Mouse (Mus musculus): ENCODE measurements around the gene Arl6ip5. TPM values are rescaled to one million over a fixed set of nuclear protein-coding genes. Genes with fewer than 3 reads are reported as not detected.
"Not testable (repeated sequence)": the region's sequence is repeated elsewhere in the genome, so short reads cannot be mapped to it uniquely, and the experiment has no call there.

Arl6ip5 gene
- polyA plus RNA-seq, 1 experiment: 125 TPM

DNA sequence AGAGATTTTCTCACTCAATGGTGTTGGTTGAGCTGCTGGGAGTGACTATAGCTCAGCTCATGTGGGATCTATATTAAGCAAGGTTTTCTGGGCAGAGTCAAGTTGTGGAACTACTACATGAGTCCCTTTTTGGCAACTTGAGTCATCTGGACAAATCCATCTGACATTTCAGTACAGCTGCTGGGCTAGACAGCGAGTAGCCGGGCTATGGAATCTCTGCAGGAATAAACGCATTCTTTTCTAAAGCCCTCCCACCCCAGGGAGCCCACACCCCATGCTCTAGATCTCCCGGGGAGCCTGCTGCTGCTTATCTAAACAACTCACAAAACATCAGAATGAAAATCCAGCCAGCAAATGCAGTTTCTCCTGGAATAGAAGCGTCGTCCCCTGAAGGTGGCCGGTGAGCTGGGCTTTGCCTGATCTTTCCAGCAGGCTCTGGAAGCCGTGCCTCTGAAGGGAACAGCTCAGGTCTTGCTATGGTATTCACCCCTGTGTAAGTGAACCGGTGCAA, 42.3 kb downstream of the Arl6ip5 start, which contains the start of gene Lmod3:
Lmod3 (minus strand) TSS at position 49 of the 511 bp plus-strand sequence.
- TF ChIP-seq POLR2A (IDR thresholded peaks at IDR 0.05; ENCODE audit: borderline replicate concordance, extremely low read depth, insufficient read depth, insufficient read length, poor library complexity, severe bottlenecking) (no peak), CTCF (IDR thresholded peaks at IDR 0.05; ENCODE audit: borderline replicate concordance, extremely low read depth, insufficient read depth, insufficient read length) (no peak)
- DNase-seq (ENCODE audit: low read depth): no peak

DNA sequence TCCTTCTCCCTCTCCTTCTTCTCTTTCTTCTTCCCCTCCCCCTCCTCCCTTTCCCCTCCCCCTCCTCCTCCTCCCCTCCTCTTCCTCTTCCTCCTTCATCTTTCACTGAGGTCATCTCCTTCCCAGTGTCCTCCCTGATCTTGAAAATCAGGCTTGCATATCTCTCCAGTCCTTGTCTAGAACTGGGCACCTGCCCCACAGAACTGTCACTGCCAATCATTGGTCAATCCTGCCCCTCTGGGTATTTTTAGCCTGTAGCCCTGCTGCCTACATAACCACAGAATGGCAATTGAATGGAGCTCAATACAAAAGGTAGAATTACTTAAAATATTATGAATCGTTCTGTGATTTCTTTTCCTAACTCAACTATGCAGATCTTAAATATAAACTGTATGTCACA, 48.0 kb downstream of the Arl6ip5 start:
- no peak for TF ChIP-seq CTCF (IDR thresholded peaks at IDR 0.05; ENCODE audit: borderline replicate concordance, extremely low read depth, insufficient read depth, insufficient read length)
- no peak for TF ChIP-seq POLR2A (IDR thresholded peaks at IDR 0.05; ENCODE audit: borderline replicate concordance, extremely low read depth, insufficient read depth, insufficient read length, poor library complexity, severe bottlenecking)
- DNase-seq (ENCODE audit: low read depth): no peak

DNA sequence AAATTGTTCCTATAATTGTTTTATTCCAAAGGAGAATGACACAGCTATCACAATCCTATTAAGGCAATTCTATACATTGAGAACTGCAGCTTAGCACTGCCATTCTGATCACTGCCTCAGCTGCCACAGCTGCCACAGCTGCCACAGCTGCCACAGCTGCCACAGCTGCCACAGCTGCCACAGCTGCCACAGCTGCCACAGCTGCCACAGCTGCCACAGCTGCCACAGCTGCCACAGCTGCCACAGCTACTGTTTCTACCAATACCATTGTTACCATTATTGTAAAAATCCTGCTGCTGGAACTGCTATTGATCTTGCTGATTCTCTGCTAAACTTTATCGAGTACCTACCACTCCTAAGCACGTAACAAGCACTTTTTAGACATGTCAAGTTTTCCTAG, 49.4 kb downstream of the Arl6ip5 start:
- DNase-seq (ENCODE audit: low read depth): not testable (repeated sequence)

DNA sequence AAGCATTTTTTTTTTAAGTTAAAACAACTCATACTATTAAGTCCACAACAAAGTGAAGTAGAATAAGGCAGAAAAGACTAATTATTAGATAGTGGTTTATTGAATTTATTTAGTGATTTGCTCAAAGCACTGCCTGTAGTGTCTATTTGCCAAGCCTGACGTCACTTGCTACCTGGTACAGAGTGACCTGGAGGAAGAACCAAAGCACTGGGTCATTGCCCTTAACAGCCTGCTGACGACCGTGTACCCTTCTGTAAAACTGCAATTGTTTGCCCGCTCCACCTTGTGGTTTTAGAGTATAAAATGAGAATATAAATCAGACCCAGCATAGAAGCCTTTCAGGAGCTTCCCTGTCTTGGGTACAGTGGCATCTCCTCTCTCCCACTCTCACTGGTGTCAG, 51.7 kb downstream of the Arl6ip5 start:
- DNase-seq (ENCODE audit: low read depth): no peak
- TF ChIP-seq POLR2A (IDR thresholded peaks at IDR 0.05; ENCODE audit: borderline replicate concordance, extremely low read depth, insufficient read depth, insufficient read length, poor library complexity, severe bottlenecking): no peak

DNA sequence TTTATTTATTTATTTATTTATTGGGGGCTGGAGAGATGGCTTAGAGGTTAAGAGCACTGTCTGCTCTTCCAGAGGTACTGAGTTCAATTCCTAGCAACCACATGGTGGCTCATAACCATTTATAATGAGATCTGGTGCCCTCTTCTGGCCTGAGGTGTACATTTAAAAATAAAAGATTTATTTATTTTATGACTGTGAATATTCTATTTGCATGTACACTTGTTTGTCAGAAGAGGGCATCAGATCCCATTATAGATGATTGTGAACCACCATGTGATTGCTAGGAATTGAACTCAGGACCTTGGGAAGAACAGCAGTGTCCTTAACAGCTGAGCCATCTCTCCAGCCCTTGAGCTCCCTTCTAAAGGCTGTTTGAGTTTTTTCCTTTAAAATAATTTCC, 53.3 kb downstream of the Arl6ip5 start:
- DNase-seq (ENCODE audit: low read depth): not testable (repeated sequence)

DNA sequence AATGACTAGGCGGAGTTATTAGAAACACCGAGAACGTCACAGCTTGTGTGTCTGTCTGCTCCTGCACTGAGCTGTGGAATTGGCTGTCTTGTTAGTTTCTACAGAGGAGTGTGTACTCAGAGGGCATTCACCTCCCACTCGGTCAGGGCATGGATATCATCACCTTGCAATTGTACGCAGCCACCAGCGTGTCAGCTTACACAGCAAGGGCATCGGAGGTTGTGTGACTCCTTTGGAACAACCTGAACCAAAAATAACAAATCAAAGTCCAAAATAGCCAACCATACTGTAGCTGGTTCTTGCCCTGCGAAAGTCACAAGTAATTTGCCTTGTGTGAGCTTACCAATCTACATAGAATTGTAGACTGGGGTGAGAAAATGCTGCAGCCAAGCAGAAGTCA, 54.8 kb downstream of the Arl6ip5 start:
- DNase-seq (ENCODE audit: low read depth): no peak
- no peak for TF ChIP-seq POLR2A (IDR thresholded peaks at IDR 0.05; ENCODE audit: borderline replicate concordance, extremely low read depth, insufficient read depth, insufficient read length, poor library complexity, severe bottlenecking)
- TF ChIP-seq CTCF (IDR thresholded peaks at IDR 0.05; ENCODE audit: borderline replicate concordance, extremely low read depth, insufficient read depth, insufficient read length): no peak

DNA sequence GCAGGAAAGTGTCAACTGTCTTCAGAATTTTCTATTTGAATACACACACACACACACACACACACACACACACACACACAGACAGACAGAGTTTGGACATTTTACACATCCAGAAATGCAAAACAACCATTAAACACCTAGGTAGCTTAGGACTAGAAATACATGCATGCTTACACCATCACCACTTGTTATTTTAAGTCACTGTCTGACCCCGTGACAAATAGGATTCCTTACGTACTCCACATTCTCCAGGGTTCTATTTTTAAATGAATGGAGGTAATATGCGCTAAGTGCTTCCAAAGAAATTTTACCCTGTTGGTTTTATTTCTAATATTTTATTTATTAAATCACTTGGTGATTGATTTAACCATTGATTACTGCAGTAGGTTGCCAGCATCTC, 55.2 kb downstream of the Arl6ip5 start:
- DNase-seq (ENCODE audit: low read depth): no peak
- TF ChIP-seq POLR2A (IDR thresholded peaks at IDR 0.05; ENCODE audit: borderline replicate concordance, extremely low read depth, insufficient read depth, insufficient read length, poor library complexity, severe bottlenecking): no peak
- no peak for TF ChIP-seq CTCF (IDR thresholded peaks at IDR 0.05; ENCODE audit: borderline replicate concordance, extremely low read depth, insufficient read depth, insufficient read length)

DNA sequence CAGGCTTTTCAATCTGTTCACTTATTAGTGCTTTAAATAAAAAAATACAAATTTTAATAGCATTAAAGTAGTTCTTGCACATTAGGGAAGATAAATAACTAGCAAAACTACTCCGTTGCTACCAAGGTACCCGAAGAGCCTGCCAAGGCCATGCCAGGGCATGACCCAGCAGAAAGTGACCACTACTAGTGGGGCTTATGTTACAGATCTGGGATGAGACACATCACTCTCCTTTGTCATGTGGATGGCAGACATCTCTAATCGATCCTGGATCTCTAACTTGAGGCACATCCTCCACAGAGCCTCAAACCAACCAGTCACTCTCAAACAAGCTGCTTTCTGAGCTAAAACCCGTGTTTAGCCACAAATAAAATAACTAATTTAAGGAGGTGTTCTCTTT, 56.2 kb downstream of the Arl6ip5 start:
- TF ChIP-seq CTCF (IDR thresholded peaks at IDR 0.05; ENCODE audit: borderline replicate concordance, extremely low read depth, insufficient read depth, insufficient read length) (no peak), POLR2A (IDR thresholded peaks at IDR 0.05; ENCODE audit: borderline replicate concordance, extremely low read depth, insufficient read depth, insufficient read length, poor library complexity, severe bottlenecking) (no peak)
- DNase-seq (ENCODE audit: low read depth): no peak

DNA sequence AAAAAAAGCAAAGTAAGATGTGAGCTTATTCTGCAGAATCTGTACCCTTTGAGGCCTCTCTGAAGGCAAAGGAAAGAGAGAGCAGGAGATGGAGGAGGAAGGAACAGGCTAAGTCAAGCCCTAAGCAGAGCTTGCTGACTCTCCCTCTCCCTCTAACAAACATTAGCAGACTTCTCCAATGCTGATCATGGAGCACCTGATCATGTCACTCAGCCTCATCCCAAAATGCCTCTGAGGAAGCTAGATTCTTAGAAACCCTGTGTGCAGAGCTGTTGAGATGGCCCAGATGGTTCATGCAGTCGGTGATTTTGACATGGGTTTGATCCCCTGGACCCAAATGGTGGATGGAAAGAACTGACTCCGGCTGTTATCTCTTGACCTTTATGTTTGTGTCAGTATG, 56.6 kb downstream of the Arl6ip5 start:
- TF ChIP-seq CTCF (IDR thresholded peaks at IDR 0.05; ENCODE audit: borderline replicate concordance, extremely low read depth, insufficient read depth, insufficient read length): no peak
- TF ChIP-seq POLR2A (IDR thresholded peaks at IDR 0.05; ENCODE audit: borderline replicate concordance, extremely low read depth, insufficient read depth, insufficient read length, poor library complexity, severe bottlenecking): no peak
- DNase-seq (ENCODE audit: low read depth): no peak

DNA sequence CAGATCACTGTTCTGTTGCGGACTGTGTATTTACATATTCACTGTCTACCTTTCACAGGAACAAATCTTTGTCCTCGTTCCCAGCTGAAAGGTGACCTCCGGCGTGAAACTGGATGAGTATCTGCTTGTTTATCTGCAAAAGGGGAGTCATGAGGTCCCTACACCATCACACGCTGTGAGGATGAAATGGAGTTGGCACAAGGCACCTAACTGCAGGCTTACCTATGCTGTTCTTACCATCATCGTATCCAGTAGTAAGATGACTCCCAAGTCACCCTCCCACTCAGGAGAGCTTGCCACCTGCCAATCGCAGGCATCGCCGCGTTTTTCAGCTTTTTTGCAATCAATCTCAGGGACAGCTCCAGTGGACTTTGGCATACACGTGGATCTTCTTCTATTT, 59.1 kb downstream of the Arl6ip5 start:
- no peak for TF ChIP-seq CTCF (IDR thresholded peaks at IDR 0.05; ENCODE audit: borderline replicate concordance, extremely low read depth, insufficient read depth, insufficient read length)
- TF ChIP-seq POLR2A (IDR thresholded peaks at IDR 0.05; ENCODE audit: borderline replicate concordance, extremely low read depth, insufficient read depth, insufficient read length, poor library complexity, severe bottlenecking): no peak
- no peak for DNase-seq (ENCODE audit: low read depth)

DNA sequence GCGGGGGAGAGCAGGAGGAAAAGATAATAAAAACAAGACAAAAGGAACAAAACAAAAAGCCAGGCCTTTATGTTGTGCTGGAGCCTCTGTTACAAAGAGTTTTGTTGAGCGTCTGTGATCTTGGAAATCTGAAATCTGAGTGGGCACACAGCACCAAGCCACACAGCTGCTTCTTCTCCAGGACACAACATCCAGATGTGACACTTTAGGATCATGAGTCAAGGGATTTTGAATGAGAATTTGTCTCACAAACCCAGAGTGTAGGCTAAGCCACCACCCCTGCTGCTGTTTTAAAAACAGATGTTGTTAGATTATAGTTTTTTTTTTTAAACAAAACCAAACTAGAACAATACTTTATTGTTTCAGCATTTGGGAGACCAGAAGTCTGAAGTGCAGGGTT, 61.9 kb downstream of the Arl6ip5 start:
- DNase-seq (ENCODE audit: low read depth): no peak
- TF ChIP-seq POLR2A (IDR thresholded peaks at IDR 0.05; ENCODE audit: borderline replicate concordance, extremely low read depth, insufficient read depth, insufficient read length, poor library complexity, severe bottlenecking): no peak
- TF ChIP-seq CTCF (IDR thresholded peaks at IDR 0.05; ENCODE audit: borderline replicate concordance, extremely low read depth, insufficient read depth, insufficient read length): no peak

DNA sequence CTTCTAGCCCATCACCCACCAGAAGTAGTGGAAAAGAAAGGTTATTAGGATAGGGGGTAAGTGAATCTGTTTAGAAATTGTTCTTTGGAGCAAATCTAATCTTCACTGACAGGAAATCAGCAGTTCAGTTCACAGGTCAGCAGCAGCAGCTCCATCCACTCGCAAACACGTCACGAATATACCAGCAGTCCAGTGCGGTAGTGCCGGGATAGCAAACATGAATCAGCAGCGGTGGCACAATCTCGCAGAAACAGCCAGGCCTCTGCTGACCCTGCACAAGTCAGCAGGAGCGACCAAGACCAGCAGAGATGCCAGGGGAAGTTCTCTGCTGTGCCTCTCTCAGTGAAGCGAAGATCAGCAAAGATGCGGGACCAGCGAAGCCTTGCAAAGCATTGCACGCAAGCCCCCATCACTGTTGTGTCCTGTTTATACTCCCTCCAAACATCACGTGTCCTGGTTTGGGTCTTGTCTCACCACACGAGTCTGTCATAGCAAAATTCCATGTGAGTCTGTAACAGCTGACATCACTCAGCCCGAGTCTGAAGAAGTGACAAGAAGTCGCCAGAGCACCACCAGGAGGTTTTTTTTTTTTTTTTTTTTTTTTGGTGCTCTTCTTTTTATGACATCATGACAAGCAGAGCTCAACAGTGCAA, 62.7 kb downstream of the Arl6ip5 start:
- no peak for TF ChIP-seq CTCF (IDR thresholded peaks at IDR 0.05; ENCODE audit: borderline replicate concordance, extremely low read depth, insufficient read depth, insufficient read length)
- no peak for TF ChIP-seq POLR2A (IDR thresholded peaks at IDR 0.05; ENCODE audit: borderline replicate concordance, extremely low read depth, insufficient read depth, insufficient read length, poor library complexity, severe bottlenecking)
- no peak for DNase-seq (ENCODE audit: low read depth)

DNA sequence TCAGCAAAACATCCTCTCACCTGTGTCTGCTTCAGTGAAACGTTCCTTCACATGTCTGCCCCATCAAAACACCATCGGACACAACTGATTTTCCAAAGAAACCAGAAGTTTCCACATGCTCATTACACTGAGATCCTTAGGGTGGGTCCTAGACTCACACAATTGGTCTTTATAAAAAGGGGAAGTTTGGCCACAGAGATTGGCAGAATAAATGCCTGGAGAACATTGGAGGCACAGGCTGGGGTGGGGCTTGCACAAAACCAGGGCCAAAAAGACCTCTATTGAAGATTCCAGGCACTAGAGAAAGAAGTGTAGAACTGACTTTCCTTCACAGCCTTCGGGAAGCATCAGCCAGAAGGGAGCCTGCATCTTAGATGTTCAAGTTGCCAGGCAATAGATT, 63.3 kb downstream of the Arl6ip5 start:
- no peak for TF ChIP-seq CTCF (IDR thresholded peaks at IDR 0.05; ENCODE audit: borderline replicate concordance, extremely low read depth, insufficient read depth, insufficient read length)

More for the DNA sequence above, 63.3 kb downstream of the Arl6ip5 start:
- no peak for DNase-seq (ENCODE audit: low read depth)

Data from brain, embryonic 14.5 days (tissue).